Mouse (Mus musculus): ENCODE data around the gene Sfxn1. TPM values are rescaled to one million over a fixed set of nuclear protein-coding genes. Genes with fewer than 3 reads are reported as not detected.
A peak's percentile ranks its signal among the peaks of the same experiment; 100 is the strongest.

Sfxn1 gene
- polyA plus RNA-seq, 1 experiment from 2014 or later = 28.7 TPM

DNA sequence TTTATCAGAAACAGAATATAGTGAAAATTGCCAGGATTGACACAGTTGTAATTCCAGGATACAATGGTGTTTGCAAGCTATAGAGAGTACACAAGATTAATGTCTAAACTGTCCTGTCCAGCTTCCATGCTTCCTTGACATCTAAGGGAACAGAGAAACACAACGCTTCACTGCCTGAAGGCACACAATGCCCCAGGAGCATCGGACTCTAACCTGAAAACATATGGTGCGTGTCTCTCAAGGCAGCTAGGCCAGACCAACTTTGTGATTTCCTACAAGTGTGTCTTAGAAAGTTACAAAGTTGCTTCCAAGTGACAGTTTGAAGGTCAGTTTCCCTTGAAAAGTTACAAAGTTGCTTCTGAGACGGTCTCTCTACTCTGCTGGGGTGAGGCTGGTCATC is 25.6 kb downstream of the Sfxn1 start:
- Histone ChIP-seq H3K4me1 (peaks cover 39% of the 10 kb centered on the region), H3K9me3 (no peaks in the 10 kb centered on the region), H3K36me3 (peaks cover 80% of the 10 kb centered on the region), H3K9ac (no peak overlapping the region), H3K27me3 (replicated peaks) (no peaks in the 10 kb centered on the region), H3K4me2 (no peak overlapping the region), H3K27ac (replicated peaks) (no peak overlapping the region), H3K4me3 (no peak overlapping the region)
- WGBS = 91% methylated on average over 4 of the region's 4 CpGs
- no peak for ATAC-seq (ENCODE audit: extremely low read depth, insufficient number of reproducible peaks, low FRiP score, low TSS enrichment)

DNA sequence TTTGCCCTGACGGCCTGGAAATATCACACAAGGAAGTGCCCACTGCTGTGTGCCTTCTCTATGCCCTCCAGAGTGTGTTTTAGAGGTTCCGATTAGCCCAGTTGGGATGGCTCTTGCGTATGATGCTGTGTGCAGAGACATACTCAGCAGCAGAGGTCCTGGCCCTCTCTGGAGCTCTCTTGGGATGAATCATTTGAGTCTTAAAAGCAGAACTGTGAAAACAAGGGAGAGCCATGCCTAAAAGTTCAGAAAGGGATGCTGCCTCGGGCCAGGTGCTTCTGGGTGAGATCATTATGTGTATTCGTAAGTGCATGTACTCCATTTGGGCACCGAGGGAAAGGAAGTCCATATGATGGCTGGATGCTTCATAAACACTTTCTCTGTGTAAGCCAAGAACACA is 26.1 kb downstream of the Sfxn1 start:
- Histone ChIP-seq H3K9ac (no peak overlapping the region), H3K9me3 (no peaks in the 10 kb centered on the region), H3K4me2 (no peak overlapping the region), H3K27ac (replicated peaks) (no peak overlapping the region), H3K27me3 (replicated peaks) (no peaks in the 10 kb centered on the region), H3K4me3 (no peak overlapping the region), H3K4me1 (peaks cover 39% of the 10 kb centered on the region), H3K36me3 (peaks cover 75% of the 10 kb centered on the region)
- ATAC-seq (ENCODE audit: extremely low read depth, insufficient number of reproducible peaks, low FRiP score, low TSS enrichment) = no peak
- WGBS = 87% methylated on average over 6 of the region's 6 CpGs

DNA sequence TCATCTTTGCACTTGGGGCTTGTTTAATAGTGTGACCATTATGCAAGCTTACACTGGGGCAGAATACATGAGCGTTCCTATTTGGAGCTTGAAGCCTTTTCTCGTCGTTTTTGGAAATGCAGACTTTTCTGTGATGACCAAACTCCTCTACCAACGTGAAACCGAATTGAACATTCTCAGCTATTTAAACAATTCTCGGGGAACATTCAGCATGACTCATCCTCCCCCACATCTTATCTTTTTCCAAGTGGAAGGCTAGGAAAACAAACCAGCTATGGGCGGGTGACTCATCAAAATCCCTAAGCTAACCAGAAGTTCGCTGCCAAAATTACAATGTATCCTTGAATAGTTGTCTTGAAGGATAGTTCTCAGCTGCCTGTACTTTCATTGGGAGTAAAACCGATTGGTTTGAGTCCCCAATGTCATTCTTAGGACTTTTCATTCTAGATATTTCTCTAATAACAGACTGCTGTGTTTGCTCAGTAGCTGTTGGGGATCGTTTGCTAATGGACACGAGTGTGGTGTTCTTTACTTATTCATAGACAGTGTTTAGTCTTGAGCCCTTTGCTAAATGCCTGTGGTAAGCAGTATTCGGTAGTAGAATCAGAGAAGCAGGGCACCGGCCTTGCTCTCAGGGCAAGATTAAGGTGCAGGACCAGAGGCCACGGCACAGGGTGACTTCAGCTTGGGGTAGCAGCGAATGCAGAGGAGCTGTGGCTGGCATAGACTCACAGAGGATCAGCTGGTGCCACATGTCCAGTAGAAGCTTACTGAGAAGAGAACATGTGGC is 29.6 kb downstream of the Sfxn1 start:
- Histone ChIP-seq H3K9ac (no peak overlapping the region), H3K4me3 (no peak overlapping the region), H3K27ac (replicated peaks) (peak overlapping the region; percentile 17; the same call in 1 of the 2 replicates), H3K4me2 (no peak overlapping the region), H3K4me1 (peaks cover 25% of the 10 kb centered on the region), H3K36me3 (peaks cover 75% of the 10 kb centered on the region), H3K27me3 (replicated peaks) (no peaks in the 10 kb centered on the region), H3K9me3 (no peaks in the 10 kb centered on the region)
- no peak for ATAC-seq (ENCODE audit: extremely low read depth, insufficient number of reproducible peaks, low FRiP score, low TSS enrichment)
- WGBS = 55% methylated on average over 15 of the region's 15 CpGs

DNA sequence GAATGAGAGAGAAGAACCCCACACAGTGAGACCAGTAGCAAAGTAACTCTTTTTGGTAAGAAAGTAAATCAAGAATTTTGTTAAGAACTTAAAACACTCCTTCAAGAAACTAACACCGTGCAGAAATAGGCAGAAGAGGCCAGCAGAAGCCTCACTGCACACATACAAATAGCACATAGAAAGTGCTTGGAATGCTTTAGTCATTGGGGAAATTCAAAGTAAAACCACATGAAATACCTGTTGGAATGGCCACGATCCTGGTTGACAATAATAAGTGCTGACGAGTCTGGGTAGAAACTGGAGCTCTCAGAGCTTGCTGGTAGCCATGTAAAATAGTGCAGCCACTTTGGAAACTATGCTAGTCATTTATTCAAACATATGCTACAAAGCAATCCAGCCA is 30.4 kb downstream of the Sfxn1 start:
- Histone ChIP-seq H3K27me3 (replicated peaks) (no peaks in the 10 kb centered on the region), H3K4me3 (no peak overlapping the region), H3K36me3 (peaks cover 75% of the 10 kb centered on the region), H3K9ac (no peak overlapping the region), H3K9me3 (no peaks in the 10 kb centered on the region), H3K4me2 (no peak overlapping the region), H3K4me1 (peaks cover 25% of the 10 kb centered on the region), H3K27ac (replicated peaks) (no peak overlapping the region)
- 88% methylated on average over 3 of the region's 3 CpGs for WGBS
- ATAC-seq (ENCODE audit: extremely low read depth, insufficient number of reproducible peaks, low FRiP score, low TSS enrichment) = no peak

DNA sequence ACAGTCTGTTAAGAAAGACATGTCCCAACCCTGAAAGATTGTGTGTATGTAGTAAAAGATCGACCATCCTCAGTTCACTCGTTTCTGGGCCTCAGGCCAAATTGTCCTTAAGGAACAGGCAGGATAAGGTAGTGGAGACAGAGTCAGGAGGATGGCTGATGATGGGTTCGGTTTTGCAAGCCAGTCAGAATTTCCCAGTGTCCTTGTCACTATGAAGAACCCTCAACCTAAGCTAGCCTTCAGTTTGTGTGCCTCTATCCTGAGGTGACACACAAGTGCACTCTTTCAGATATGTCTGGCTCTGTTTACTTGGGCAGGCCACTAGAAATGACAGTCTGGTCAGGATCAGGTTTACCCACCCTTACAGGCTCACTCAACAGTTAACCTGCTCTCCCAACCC is 31.6 kb downstream of the Sfxn1 start:
- Histone ChIP-seq H3K36me3 (peaks cover 75% of the 10 kb centered on the region), H3K9ac (no peak overlapping the region), H3K27me3 (replicated peaks) (no peaks in the 10 kb centered on the region), H3K4me1 (peaks cover 25% of the 10 kb centered on the region), H3K4me3 (no peak overlapping the region), H3K9me3 (no peaks in the 10 kb centered on the region), H3K4me2 (no peak overlapping the region), H3K27ac (replicated peaks) (no peak overlapping the region)
- ATAC-seq (ENCODE audit: extremely low read depth, insufficient number of reproducible peaks, low FRiP score, low TSS enrichment) = no peak
- WGBS = 62% methylated on average over 3 of the region's 3 CpGs

DNA sequence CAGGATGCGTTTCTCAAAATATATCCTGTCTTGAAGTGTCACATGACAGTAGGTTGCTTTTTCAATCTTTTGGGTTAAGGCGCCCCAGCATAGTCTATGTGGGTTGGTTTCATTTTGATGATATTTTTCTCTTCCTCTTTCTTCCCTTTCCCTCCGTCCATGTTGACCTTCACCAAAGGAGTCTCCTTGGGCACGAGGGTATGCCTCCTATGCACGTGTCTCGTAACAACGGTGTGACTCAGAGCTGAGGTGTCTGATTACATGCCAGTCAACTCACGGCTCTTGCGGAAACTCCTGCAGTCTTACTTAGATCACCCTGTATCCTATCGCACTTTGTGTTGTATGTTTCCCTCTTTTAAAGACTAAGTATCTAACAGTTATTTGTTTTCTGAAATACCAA is 32.2 kb downstream of the Sfxn1 start:
- no peaks in the 10 kb centered on the region for H3K27me3 ChIP-seq (replicated peaks)
- peaks cover 25% of the 10 kb centered on the region for H3K4me1 ChIP-seq
- H3K36me3 ChIP-seq = peaks cover 71% of the 10 kb centered on the region
- H3K9me3 ChIP-seq = no peaks in the 10 kb centered on the region
- no peak overlapping the region for H3K9ac ChIP-seq
- no peak overlapping the region for H3K4me2 ChIP-seq
- H3K27ac ChIP-seq (replicated peaks) = no peak overlapping the region
- H3K4me3 ChIP-seq = no peak overlapping the region
- WGBS = 51% methylated on average over 10 of the region's 10 CpGs
- no peak for ATAC-seq (ENCODE audit: extremely low read depth, insufficient number of reproducible peaks, low FRiP score, low TSS enrichment)

DNA sequence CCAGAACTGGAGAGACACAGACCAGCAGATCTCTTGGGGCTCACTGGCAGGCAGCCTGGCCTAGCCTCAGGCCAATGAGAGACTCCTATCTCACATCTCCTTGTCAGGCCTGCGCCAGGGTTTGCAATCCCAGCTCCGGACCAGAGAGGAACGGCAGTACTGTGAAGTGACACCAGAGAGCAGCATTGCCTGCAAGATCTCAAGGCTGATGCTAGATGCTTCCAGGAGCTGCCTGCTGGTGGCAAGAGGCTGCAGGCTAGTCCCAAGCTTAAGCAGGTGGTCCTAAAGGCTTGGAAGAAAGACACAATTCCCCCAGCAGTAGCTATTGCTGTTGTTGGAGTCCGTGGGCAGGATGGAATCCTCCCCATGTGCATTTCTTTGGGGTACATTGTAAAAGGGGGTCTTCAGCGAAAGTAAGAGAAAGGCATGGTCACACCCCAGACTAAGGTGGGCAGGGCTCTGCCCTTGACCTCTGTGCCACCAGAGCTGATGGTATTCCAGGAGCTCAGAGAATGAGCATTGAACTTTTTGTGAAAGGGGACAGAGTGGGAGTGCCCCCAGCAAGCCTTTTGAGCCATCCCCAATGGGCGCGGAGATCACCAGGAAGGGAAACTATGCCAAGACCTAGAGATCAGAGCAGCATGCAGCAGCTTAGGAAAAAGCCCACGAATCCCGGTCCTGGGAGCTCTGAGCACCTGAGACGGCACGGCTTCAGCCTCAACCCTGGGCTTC is 42.3 kb downstream of the Sfxn1 start:
- Histone ChIP-seq H3K27ac (replicated peaks) (no peak overlapping the region), H3K4me3 (no peak overlapping the region), H3K36me3 (no peaks in the 10 kb centered on the region), H3K27me3 (replicated peaks) (peaks cover 16% of the 10 kb centered on the region), H3K9ac (no peak overlapping the region), H3K4me1 (no peaks in the 10 kb centered on the region), H3K9me3 (no peaks in the 10 kb centered on the region), H3K4me2 (no peak overlapping the region)
- WGBS = 47% methylated on average over 11 of the region's 11 CpGs
- ATAC-seq (ENCODE audit: extremely low read depth, insufficient number of reproducible peaks, low FRiP score, low TSS enrichment) = no peak

DNA sequence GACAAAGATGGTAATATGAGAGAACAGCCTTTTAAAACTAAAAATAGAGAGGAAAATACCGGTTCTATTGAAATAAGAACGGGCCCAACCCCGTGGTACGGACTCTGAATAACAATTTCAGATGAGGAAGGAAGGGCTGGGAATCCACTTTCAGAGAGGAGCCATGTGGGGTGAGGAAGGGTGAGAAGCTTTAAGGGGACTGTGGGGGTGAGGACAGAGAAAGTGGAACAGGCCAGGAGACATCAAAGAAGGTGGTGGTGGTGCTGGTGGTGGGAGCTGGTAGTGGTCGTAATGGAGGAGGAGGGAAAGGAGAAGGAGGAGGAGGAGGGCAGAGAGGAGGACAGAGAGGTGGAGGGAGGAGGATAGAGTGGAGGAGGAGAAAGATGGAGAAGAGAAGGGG is 43.3 kb downstream of the Sfxn1 start:
- no peak overlapping the region for H3K4me2 ChIP-seq
- H3K27me3 ChIP-seq (replicated peaks) = peaks cover 16% of the 10 kb centered on the region
- no peak for ATAC-seq (ENCODE audit: extremely low read depth, insufficient number of reproducible peaks, low FRiP score, low TSS enrichment)
- no peak overlapping the region for H3K4me3 ChIP-seq
- H3K4me1 ChIP-seq = no peaks in the 10 kb centered on the region
- H3K9ac ChIP-seq = no peak overlapping the region
- H3K9me3 ChIP-seq = no peaks in the 10 kb centered on the region
- WGBS = 55% methylated on average over 5 of the region's 5 CpGs
- no peak overlapping the region for H3K27ac ChIP-seq (replicated peaks)
- H3K36me3 ChIP-seq = no peaks in the 10 kb centered on the region

DNA sequence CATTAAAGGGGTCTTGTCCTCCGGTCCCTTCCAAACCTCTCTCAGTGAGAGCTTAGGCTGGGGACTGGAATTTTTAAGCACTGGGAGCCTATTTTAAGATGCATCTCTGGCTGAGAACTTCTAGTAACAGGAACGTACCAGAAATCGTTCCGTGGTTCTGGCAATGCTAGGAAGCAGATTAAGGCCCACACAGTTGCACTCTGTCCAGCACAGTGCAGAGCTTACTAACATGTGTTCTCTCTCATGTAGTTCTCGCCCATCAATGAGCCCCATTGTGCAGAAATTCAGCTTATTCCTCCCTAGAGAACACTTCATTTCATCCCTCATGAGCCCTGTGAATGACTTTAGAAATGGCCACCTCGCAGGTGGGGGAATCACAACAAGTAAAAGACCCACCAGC is 44.1 kb downstream of the Sfxn1 start:
- H3K4me1 ChIP-seq = no peaks in the 10 kb centered on the region
- no peak for ATAC-seq (ENCODE audit: extremely low read depth, insufficient number of reproducible peaks, low FRiP score, low TSS enrichment)
- H3K36me3 ChIP-seq = no peaks in the 10 kb centered on the region
- no peak overlapping the region for H3K4me3 ChIP-seq
- H3K4me2 ChIP-seq = no peak overlapping the region
- no peak overlapping the region for H3K27ac ChIP-seq (replicated peaks)
- peaks cover 16% of the 10 kb centered on the region for H3K27me3 ChIP-seq (replicated peaks)
- no peaks in the 10 kb centered on the region for H3K9me3 ChIP-seq
- 67% methylated on average over 6 of the region's 6 CpGs for WGBS
- H3K9ac ChIP-seq = no peak overlapping the region

DNA sequence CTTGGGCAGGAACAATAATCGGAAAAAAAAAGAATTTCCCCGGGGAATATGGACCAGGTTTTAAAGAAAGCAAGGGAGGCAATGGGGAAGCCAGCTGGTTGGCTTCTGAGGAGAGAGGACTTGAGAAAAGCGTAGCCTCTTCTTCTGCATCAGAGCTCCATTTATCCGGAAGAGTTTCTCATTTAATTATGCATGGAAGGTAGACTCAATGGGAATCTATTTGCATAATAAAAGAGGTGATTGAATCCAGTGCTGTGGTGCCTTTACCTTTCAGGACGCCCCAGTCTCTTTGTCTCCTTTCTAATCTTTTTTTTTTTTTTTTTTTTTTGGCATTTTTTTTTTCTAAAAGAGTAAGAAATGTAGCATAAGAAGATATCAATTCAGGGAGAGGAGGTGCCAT is 46.7 kb downstream of the Sfxn1 start:
- Histone ChIP-seq H3K9me3 (peaks cover 5% of the 10 kb centered on the region; the same call in 1 of the 2 replicates), H3K4me1 (no peaks in the 10 kb centered on the region), H3K27ac (replicated peaks) (no peak overlapping the region), H3K4me3 (no peak overlapping the region), H3K4me2 (no peak overlapping the region), H3K36me3 (no peaks in the 10 kb centered on the region), H3K9ac (no peak overlapping the region), H3K27me3 (replicated peaks) (peaks cover 16% of the 10 kb centered on the region)
- ATAC-seq (ENCODE audit: extremely low read depth, insufficient number of reproducible peaks, low FRiP score, low TSS enrichment) = no peak
- WGBS = 52% methylated on average over 5 of the region's 5 CpGs

DNA sequence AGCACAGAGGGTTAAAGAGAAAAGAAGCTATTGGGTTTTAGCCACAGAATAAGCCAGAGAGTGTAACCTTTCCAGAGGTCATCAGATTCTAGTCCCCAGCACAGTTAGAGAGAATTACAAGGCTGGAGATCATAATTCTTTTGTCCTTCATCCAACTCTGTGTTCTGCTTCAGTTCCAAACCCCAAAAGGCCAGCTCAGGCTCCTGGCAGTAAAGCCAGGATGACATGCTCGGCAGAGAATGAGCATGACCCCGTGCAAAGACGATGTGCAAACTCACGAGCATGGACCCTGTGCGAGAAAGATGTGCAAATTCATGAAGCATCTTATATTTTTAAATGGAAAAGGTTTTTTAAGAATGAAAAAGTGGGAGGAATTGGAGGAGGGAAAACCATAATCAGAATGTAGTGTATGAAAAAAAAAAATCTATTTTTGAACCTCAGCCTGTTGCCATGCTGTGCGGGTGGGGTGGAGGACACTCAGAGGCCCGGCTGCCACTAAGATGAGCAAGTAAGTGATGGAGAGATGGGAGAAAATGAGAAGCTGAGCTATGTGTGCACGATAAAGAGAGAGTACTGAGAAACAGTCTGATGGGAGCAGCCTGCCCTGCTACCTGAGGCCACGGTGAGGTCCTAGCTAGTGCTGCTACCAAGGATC is 66.2 kb downstream of the Sfxn1 start:
- Histone ChIP-seq H3K9me3 (peaks cover 4% of the 10 kb centered on the region; the same call in 1 of the 2 replicates), H3K9ac (no peak overlapping the region), H3K4me3 (no peak overlapping the region), H3K36me3 (no peaks in the 10 kb centered on the region), H3K4me2 (no peak overlapping the region), H3K4me1 (no peaks in the 10 kb centered on the region), H3K27me3 (replicated peaks) (peaks cover 7% of the 10 kb centered on the region; the same call in 1 of the 2 replicates), H3K27ac (replicated peaks) (no peak overlapping the region)
- no peak for ATAC-seq (ENCODE audit: extremely low read depth, insufficient number of reproducible peaks, low FRiP score, low TSS enrichment)
- WGBS = 78% methylated on average over 9 of the region's 9 CpGs

Measured in heart, embryonic 13.5 days (tissue).